Mouse (Mus musculus): Measurements from ENCODE around the gene Fbxl18.

Fbxl18 gene

DNA sequence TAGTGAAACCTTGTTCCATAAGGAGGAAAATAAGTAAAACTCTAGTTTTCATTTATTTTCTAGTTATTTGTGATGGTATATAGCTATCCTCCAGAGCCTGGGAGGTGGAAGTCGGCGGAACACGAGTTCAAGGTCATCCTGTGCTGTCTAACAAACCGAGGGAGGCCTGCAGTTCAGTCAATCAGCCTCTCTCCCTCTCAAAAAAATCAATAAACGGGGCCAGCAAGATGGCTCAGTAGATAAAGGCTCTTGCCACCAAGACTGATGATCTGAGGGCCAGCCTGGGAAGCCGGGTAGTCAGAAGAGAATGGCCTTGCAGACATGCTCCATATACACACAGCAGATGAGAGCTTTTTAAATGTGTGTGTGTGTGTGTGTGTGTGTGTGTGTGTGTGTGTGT is 71.1 kb downstream of the Fbxl18 start:
- in situ Hi-C loops (cut with MboI, MseI): no loop called here

DNA sequence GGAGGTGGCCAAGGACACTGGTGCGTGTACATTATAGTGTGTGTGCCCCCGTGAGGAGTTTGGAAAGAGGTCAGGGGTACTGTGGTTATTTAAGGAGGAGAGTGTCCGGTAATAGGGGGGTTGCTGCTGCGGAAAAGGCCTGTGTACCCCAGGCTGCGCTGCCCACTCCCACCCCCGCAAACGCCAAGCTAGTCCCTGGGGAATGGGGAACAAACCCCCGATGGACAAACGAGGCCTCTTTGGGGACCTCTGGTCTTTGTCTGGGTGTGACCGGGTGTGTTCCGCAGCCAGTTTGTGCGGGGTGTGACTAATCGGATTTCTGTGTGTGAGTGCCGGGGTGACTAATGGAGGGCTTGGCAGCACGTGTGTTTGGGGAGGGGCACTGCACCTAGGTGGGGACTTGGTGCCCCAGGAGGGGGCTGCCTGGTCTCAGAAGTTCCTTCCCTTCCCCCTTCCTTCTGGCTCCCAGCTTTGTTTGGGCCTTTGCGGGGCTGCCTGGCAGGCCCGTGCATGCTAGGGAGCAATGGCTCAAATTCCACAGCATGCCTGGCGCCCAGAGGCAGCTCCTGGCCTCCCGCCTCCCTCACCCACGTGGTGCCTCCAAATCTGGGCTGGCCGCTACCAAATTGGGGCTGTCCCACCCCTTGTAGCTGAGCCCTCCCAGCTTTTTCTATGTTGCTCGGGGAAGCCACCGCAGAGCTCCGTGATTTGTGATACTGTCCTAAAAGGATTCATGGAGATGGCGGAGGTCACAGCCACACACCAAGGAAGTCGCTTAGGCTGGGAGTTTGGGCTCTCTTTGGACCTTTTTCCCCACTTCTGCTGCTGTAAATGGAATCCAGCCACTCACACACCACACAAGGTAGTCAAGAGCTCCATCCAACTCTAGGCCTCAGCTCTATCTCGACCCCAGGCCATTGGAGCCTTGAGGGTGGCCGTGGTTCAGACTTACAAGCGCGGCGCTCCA is 71.8 kb downstream of the Fbxl18 start:
- in situ Hi-C loops (cut with MboI, MseI): no loop called here

DNA sequence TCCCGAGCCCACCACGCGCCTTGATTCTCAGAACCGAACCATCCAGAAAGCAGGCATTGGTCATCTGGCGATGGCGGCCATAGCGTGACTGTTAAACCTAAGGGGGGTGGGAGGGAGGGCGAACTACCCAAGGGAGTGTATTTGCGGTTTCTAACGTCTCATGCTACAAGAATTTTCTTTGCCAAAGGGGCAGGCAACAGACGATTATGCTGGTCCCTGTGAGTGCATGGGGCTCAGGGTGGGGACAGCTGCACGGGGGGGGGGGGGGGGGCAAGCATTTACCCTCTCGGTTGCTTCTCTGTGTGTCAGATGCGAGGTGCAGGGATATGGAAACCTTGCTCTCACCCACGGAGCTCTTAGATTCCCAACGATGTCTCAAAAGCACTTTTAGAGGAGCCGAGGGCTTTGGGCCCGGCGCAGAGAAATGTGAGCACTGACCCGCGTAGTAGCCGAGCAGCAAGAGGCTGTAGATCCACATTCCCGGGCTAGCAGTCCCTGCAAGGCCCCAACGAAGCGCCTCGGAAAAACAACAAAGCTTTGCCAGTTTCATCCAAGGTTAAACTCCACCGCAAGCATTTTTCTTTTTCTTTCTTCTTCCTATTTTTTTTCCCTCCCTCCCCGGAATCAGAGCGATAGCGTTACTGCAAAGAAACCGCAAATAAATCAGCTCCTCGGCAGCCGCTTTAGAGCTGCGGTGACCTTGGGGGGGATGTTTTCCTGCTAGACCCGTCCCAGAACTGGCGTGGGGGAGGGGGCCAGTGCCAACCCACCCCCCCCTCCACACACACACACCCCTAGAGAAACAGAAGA is 72.7 kb downstream of the Fbxl18 start:
- in situ Hi-C loops (cut with MboI, MseI): no loop called here

DNA sequence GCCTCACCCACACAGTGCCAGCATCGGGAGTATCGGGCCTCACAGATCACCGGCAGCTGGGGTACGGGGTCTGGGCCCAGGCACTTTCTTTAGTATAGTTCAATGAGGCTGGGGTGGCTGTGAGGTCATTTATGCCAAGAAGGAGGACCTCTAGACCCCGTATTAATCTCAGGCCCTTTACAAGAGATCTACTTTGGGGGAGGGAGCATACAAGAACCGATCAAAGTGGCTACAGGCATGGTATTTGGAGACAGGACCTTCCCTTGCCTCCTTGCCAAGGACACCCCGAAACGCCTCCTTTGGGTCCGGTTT is 73.3 kb downstream of the Fbxl18 start:
- in situ Hi-C loops (cut with MboI, MseI): no loop called here

DNA sequence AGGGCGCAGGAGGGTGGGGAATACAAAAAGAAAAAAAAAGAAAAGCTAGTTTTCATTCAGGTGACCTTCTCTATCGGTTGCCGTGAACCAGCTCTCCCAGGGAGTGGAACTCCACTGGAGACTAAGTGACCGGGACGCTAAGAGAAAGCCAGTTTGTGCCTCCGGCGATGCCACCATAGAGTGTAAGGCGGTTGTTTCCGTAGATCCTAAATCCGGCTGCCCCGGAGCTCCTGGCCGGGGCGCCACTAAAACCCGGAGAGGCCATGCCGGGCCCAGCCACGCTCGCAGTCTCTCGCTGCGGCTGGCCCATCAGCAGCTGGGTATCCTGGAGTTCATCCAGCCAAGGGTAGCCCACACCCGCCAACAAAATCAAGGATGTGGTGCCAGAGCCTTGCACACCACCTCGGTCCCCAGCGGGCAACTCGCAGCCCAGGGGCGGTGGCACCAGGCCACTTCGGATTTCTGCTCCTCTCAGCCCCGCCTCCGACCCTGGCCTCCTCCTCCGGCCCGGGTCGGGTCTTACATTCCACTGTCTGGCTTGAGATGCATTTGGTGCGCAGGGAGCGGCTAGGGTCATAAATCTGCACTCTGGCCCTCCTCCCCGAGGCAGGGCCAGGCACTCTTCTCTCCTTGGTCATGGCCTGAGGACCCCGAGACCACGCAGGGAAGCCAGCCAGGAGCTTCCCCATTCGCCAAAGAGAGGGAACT is 73.8 kb downstream of the Fbxl18 start:
- in situ Hi-C loops (cut with MboI, MseI): no loop called here

DNA sequence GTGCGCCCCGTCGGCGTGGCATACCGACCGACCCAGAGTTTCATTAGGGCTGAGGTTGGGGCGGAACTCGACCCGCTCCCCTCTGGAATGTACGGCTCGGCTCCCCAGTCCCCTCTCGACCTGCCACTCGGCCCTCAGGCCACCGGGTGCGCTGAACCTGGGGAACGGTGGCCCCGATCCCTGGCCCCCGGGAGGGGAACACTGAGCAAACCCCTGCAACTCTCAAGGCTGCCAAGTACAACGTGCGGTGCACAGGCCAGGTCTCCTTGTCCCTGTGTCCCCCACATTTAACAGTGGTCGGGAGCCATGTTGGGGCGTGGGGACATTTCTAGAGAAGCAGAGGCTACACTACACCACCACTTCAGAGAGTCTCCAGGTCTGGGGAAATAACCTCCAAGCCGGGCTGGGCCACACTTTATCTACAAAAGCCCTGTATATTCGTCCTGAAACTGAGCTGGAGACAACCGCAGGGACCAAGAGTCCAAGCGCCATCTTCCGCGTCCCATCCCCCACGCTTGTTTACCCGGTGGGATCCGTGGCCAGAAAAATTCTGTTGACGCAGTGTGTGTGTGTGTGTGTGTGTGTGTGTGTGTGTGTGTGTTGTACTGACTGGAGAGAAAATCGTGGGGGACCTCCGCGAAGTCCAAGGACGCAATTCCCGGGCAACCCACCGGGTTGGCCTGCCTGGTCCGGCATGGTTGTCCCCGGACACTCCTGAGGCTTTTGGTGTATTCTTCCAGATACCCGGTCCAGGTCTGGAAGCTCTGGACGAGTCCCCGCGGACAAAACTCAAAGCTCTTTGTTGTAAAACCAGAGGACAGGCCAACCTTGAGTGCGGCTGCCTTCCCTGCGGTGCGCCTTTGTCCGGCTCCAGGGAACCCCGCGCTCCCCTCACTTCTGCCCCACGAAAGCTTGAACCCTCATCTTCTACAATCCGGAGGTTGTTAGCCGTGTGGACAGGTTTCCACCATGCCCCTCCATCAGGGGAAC is 74.7 kb downstream of the Fbxl18 start:
- in situ Hi-C loops (cut with MboI, MseI): no loop called here

DNA sequence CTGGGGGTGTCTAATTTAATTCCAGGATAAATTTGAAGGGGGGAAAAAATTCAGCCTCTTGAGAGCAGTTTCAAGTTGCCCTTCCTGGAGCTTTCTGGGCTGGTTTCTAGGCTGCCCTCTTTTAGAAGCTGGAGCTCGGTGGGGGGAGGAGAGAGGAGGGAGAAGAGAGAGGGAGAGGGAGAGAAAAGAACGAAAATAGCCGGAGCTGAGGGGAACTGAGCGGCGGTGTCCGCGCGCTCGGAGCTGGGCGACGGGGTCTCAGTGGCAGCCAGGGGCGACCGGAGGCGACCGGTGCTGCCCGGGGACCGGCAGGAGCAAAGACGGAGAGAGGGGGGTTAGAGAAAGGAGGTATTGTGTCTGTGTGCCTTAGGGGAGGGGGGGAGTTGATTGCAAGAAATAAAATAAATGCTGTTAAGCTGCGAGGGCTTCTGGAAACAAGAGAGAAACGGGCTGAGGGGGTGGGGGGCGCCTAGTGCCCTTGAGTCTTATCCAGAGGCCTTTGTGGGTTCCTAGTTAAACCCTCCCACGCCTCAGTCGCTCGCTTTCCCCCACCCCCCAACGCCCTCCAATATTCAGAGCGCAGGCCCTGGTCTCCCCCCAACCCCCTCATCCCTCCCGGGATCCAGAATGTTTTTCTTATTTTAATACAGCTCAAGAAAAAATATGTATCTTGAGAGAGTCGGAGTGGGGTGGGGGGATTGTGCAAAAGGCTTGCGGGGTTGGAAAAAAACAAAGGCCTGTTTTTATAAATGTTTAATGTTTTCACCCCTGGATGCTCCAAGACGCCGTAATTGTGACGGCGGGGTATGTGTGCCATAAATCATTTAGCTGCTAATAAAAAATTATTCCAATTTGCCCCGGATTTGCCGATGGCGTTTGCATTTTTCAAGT is 75.6 kb downstream of the Fbxl18 start:
- in situ Hi-C loops (cut with MboI, MseI): no loop called here

DNA sequence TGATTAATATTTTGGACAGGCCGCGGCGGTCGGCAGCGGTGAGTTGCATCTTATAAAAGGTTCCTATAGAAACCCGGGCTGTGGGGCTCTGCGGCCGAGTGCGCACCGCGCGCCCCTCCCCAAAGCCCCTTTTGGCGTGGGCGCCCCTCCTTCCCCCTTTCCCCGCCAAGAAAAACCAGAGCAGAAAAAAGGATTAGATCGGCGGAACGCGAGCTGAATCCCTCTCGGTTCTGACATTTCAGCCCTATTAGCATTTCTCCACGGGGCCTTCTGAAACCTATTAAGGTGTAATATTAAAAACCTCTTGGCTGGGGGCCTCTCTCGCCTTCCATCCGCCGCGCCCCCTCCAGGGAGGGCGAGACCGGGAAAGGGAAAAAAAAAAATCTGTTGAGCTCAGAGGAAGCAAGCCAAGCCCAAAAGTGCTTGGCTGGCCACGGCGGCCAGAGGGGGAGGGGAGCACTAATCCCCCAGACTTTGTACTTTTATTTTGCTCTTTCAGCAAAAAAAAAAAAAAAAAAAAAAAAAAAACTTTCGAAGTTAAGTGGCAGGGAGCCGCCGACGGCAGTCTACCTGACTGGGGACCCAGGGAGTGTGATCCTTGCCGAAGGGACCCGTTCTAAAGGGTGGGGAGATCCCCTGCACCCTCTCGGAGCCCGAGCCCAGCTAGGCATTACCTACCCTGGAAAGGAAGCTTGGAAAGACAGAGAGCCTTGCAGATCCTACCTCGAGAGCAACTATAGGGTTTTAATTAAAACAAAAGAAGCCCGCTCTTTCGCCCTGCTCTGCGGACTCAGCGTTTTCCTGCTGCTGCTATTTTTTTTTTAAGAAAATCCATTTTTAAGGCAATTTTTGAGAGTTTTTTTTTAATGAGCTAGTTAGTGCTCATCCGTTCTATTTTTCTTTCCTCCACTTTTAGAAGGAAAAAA is 76.5 kb downstream of the Fbxl18 start:
- in situ Hi-C loops (cut with MboI, MseI): no loop called here

DNA sequence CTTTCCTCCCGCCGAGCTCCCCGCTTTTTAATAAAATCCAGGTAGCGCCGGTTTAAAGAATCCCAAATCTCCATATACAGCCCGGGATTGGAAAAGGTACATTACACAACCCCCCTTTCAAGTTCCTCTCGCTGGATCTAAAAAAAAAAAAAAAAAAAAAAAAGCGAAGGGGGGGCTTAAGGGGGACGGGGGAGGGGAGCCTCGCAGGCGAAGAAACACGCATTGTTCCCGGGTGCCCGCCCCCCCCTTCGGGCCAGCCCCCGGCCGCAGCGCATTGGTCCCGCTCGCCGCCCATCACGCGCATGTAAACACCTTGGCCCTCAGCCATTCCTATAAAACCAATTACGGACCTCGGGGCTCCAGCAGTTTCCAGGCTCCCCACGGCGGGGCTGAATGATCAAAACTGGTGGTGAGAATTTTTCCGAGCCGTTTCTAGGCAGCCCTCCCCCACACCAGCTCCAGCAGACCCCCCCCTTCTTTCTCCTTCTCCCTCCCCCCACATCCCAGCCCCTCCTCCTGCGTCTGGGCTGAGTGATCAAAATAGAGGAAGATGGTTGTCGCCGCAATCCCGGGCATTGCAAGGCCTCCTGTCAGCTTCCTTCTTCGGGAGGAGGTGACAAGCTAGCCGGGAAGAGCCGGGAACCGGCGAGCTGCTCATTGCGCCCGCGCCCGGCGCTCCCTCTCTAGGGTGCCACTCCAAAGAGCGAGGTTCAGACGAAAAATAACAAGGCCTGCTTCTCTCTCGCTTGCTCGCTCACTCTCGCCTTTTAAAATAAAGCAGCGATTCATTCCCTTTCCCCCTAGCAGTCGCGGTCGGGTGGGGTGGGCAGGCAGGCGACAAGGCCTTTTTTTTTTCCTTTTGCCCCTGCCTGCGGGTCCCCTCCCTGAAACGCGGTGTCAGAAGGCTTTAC is 77.4 kb downstream of the Fbxl18 start, which contains the start of gene Tnrc18:
Gene Tnrc18 (minus strand): TSS at position 139 of the 911 bp plus-strand sequence.
- in situ Hi-C loops (cut with MboI, MseI): no loop called here
